Mouse (Mus musculus) heart, embryonic 13.5 days (tissue): ENCODE data around the gene Alox5ap. TPM values are rescaled to one million over a fixed set of nuclear protein-coding genes. Genes with fewer than 3 reads are reported as not detected.
A peak's percentile ranks its signal among the peaks of the same experiment; 100 is the strongest.

Source experiments
- ATAC-seq: fragments of 200-750 bp; cut with Nextera tagmentation; 2 replicates; pipeline ENCODE4 v1.8.0; 2017; ENCODE audit warnings: moderate TSS enrichment; ENCODE audit not compliant: insufficient number of reproducible peaks, low FRiP score, low TSS enrichment; ENCODE audit errors: extremely low read depth
- H3K27ac ChIP-seq: fragments of 300-500 bp; sonication (generic); replicated peaks from 2 replicates; pipeline ENCODE4 v1.5.1; 2015; ENCODE audit warnings: moderate library complexity, mild to moderate bottlenecking, inconsistent platforms
- H3K27me3 ChIP-seq: fragments of 300-500 bp; sonication (generic); replicated peaks from 2 replicates; pipeline ENCODE4 v1.6.1; 2015; ENCODE audit warnings: mild to moderate bottlenecking, inconsistent platforms
- H3K36me3 ChIP-seq: fragments of 300-500 bp; sonication (generic); 2 replicates; pipeline ENCODE4 v1.6.1; 2015; ENCODE audit warnings: mild to moderate bottlenecking, inconsistent platforms
- H3K4me1 ChIP-seq: fragments of 300-500 bp; sonication (generic); 2 replicates; pipeline ENCODE4 v1.6.1; 2015; ENCODE audit warnings: inconsistent platforms
- H3K4me2 ChIP-seq: fragments of 300-500 bp; sonication (generic); 2 replicates; pipeline ENCODE4 v1.6.1; 2015; ENCODE audit warnings: inconsistent platforms, mild to moderate bottlenecking, moderate library complexity
- H3K4me3 ChIP-seq: fragments of 300-500 bp; sonication (generic); 2 replicates; pipeline ENCODE4 v1.5.1; 2015; ENCODE audit warnings: moderate library complexity, mild to moderate bottlenecking, inconsistent platforms
- H3K9ac ChIP-seq: fragments of 300-500 bp; sonication (generic); 2 replicates; pipeline ENCODE4 v1.6.1; 2015; ENCODE audit warnings: inconsistent platforms, mild to moderate bottlenecking, moderate library complexity
- H3K9me3 ChIP-seq: fragments of 300-500 bp; sonication (generic); 2 replicates; pipeline ENCODE4 v1.6.1; 2016; ENCODE audit warnings: inconsistent platforms
- WGBS: fragments of 180-500 bp; shearing (Covaris S2); methylation state at CpG from one replicate; pipeline ENCODE4 v1.1.7; 2015; ENCODE audit warnings: mixed read lengths; 5-methylcytosine and 5-hydroxymethylcytosine counted together
- polyA plus RNA-seq: library from polyadenylated mRNA; unstranded; fragments of >200 nt; fragmentation: Nextera tagmentation; extraction: Ambion mirVana; gene quantifications from 2 replicates; pipeline ENCODE4 v1.2.1, GENCODE M21; 2015

Alox5ap gene
- polyA plus RNA-seq, 1 experiment from 2014 or later: 8.1 TPM

DNA sequence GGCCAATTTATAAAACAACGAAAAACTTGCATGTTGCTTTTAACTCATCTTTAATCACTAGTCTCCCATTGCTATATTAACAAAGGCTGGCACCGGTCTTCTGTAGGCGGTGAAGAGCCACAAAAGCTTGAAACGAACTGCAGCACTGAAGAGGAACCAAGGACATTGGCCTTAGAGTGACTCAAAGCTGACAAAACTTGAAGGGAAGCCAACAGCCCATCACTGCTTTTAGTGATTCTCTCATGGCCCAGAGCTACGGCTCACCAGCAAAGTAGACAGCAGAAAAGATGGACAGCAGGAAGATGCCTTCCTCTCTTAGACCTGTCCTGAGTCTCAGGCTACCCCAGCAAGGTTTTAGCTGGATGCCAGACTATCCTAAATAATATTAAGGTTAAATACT is 22.1 kb upstream of the Alox5ap start:
- Histone ChIP-seq H3K27me3 (no peaks in the 10 kb centered on the region), H3K9ac (no peak overlapping the region), H3K36me3 (no peaks in the 10 kb centered on the region), H3K4me3 (no peak overlapping the region), H3K4me1 (peaks cover 36% of the 10 kb centered on the region), H3K9me3 (peaks cover 5% of the 10 kb centered on the region; the same call in 1 of the 2 replicates), H3K27ac (no peak overlapping the region), H3K4me2 (no peak overlapping the region)
- WGBS: 85% methylated on average over 5 of the region's 5 CpGs
- no peak for ATAC-seq

GRCm38 (mm10) chr5:149243053-149243452 is 21.5 kb upstream of the Alox5ap start:
- no peak overlapping the region for H3K27ac ChIP-seq
- peaks cover 5% of the 10 kb centered on the region; the same call in 1 of the 2 replicates for H3K9me3 ChIP-seq
- H3K27me3 ChIP-seq: 0 out of 2 replicates have a peak, but pooled peaks cover 1% of the 10 kb centered on the region
- ATAC-seq: no peak
- no peak overlapping the region for H3K9ac ChIP-seq
- WGBS: 28% methylated on average over 5 of the region's 5 CpGs
- no peak overlapping the region for H3K4me3 ChIP-seq
- peaks cover 33% of the 10 kb centered on the region for H3K4me1 ChIP-seq
- H3K36me3 ChIP-seq: no peaks in the 10 kb centered on the region
- no peak overlapping the region for H3K4me2 ChIP-seq

- peak overlapping the region; percentile 53 for H3K27ac ChIP-seq
- 19% methylated on average over 9 of the region's 9 CpGs for WGBS
- peaks cover 5% of the 10 kb centered on the region; the same call in 1 of the 2 replicates for H3K9me3 ChIP-seq
- no peaks in the 10 kb centered on the region for H3K36me3 ChIP-seq
- H3K4me1 ChIP-seq: peaks cover 33% of the 10 kb centered on the region
- H3K9ac ChIP-seq: peak overlapping the region; percentile 81
- no peak for ATAC-seq
- H3K4me3 ChIP-seq: peak overlapping the region; percentile 52
- peak overlapping the region; percentile 84 for H3K4me2 ChIP-seq
- 0 out of 2 replicates have a peak, but pooled peaks cover 3% of the 10 kb centered on the region for H3K27me3 ChIP-seq
These were observed 19.1 kb upstream of the Alox5ap start for GRCm38 (mm10) chr5:149245391-149245964.

DNA sequence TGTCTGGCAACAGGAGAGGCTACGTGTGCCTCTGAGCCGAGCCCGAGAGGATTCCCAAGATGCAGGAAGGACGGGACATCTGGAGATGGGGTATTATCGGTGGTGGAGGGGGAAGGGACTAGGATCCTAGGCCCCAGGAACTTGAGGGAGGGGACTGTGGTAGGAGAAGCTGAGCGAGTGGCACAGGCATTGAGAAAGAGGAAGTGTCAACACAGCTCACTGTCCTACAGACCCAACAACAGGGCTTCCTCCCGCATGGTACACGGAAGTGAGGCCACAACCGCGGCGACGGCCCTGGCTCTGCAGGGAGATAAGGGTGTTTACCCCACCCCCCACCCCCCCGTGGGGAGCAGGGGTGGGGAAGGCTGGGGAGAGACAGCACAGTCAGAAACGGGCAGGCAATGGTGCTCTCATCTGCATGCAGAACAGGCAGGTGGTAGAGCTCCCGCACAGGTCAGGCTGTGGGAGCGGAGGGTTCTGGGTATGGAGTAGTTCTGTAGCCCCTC is 18.5 kb upstream of the Alox5ap start:
- WGBS: 8% methylated on average over 16 of the region's 16 CpGs
- peaks cover 3% of the 10 kb centered on the region; the same call in 1 of the 2 replicates for H3K9me3 ChIP-seq

DNA sequence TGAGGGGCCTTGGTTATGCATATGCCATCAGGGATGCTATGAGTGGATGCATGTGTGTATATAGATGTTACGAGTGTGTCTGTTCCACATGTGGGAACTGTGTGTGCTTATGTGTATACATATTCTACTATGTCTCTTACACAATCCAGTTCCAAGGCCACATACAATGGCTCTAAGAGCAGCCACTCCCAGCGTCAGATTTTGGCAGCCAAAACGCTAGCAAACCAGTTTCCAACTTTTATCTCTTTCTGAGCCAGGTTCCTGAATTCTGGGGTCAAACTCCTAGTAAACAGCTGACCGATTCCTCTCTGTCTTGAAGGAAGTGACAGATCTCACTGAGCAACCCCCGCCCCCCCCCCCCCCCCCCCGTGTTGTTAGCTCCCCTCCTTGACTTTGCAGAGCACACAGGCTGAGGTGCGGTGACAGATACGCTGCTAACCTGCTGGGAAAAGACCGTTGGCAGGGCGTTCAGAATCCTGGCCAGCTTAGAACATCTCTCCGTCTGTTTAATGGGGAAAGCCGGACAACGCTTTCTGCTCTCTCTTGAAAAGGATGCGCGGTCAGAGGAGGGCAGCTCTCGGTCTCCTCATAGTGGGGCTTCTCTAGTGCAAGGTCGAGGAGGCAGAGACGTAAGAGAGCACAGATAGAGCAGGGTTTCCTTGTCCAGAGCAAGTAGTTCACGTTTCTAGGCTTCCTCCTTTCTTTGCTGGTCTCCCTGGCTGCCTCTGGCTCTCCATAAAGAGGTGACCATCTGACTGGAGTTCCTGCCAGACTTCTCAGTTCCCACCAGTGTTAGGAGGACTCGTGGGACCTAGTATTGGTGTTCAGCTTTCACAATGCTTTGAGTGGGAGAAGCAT is 17.3 kb upstream of the Alox5ap start:
- WGBS: 21% methylated on average over 19 of the region's 20 CpGs
- peak overlapping the region; percentile 44; the same call in 1 of the 2 replicates for H3K9ac ChIP-seq
- H3K4me3 ChIP-seq: peak overlapping the region; percentile 11; the same call in 1 of the 2 replicates

More for the DNA sequence above, 18.5 kb upstream of the Alox5ap start:
- Histone ChIP-seq H3K4me1 (peaks cover 33% of the 10 kb centered on the region), H3K27me3 (0 out of 2 replicates have a peak, but pooled peaks cover 3% of the 10 kb centered on the region), H3K9ac (peak overlapping the region; percentile 81), H3K4me3 (peak overlapping the region; percentile 52), H3K27ac (peak overlapping the region; percentile 53), H3K4me2 (peak overlapping the region; percentile 84), H3K36me3 (no peaks in the 10 kb centered on the region)
- ATAC-seq: peak; percentile 76

GRCm38 (mm10) chr5:149252303-149252702 is 12.3 kb upstream of the Alox5ap start:
- 68% methylated on average over 3 of the region's 3 CpGs for WGBS
- H3K27ac ChIP-seq: no peak overlapping the region
- H3K9ac ChIP-seq: no peak overlapping the region
- no peaks in the 10 kb centered on the region for H3K36me3 ChIP-seq
- H3K9me3 ChIP-seq: no peaks in the 10 kb centered on the region
- no peak overlapping the region for H3K4me3 ChIP-seq
- H3K27me3 ChIP-seq: 0 out of 2 replicates have a peak, but pooled peaks cover 3% of the 10 kb centered on the region
- no peak for ATAC-seq
- no peak overlapping the region for H3K4me2 ChIP-seq
- peaks cover 4% of the 10 kb centered on the region; the same call in 1 of the 2 replicates for H3K4me1 ChIP-seq

More for the DNA sequence above, 17.3 kb upstream of the Alox5ap start:
- H3K27me3 ChIP-seq: 0 out of 2 replicates have a peak, but pooled peaks cover 3% of the 10 kb centered on the region
- H3K4me1 ChIP-seq: peaks cover 33% of the 10 kb centered on the region
- H3K36me3 ChIP-seq: no peaks in the 10 kb centered on the region
- peak overlapping the region; percentile 84 for H3K4me2 ChIP-seq
- H3K9me3 ChIP-seq: no peaks in the 10 kb centered on the region
- no peak for ATAC-seq
- peak overlapping the region; percentile 28; the same call in 1 of the 2 replicates for H3K27ac ChIP-seq

DNA sequence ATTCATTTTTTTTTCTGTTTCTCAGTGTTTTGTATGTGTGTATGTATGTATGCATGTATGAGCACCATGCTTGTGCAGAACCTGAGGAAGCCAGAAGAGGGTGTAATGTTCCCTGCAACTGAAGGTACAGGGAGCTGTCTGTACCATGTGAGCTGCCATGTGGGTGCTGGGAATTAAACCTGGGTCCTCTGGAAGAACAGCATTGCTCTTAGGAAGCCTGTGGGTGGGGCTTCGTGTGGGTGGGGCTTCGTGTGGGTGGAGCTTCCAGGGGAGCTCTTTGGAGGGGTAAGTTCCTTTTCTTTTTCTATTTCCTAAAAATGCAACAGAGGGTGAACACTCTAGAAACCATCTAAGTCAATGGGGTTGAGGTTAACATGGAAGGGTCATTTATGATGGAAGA is 11.1 kb upstream of the Alox5ap start:
- Histone ChIP-seq H3K4me2 (no peak overlapping the region), H3K4me1 (peaks cover 7% of the 10 kb centered on the region; the same call in 1 of the 2 replicates), H3K4me3 (no peak overlapping the region), H3K9me3 (no peaks in the 10 kb centered on the region), H3K27me3 (no peaks in the 10 kb centered on the region), H3K9ac (no peak overlapping the region), H3K36me3 (no peaks in the 10 kb centered on the region), H3K27ac (no peak overlapping the region)
- no peak for ATAC-seq
- WGBS: 60% methylated on average over 2 of the region's 2 CpGs

GRCm38 (mm10) chr5:149255522-149255921 is 9.0 kb upstream of the Alox5ap start:
- Histone ChIP-seq H3K36me3 (no peaks in the 10 kb centered on the region), H3K9me3 (no peaks in the 10 kb centered on the region), H3K9ac (no peak overlapping the region), H3K4me2 (no peak overlapping the region), H3K27ac (no peak overlapping the region), H3K4me3 (no peak overlapping the region), H3K27me3 (no peaks in the 10 kb centered on the region), H3K4me1 (peaks cover 14% of the 10 kb centered on the region; the same call in 1 of the 2 replicates)
- ATAC-seq: no peak
- WGBS: 84% methylated on average over 2 of the region's 2 CpGs

DNA sequence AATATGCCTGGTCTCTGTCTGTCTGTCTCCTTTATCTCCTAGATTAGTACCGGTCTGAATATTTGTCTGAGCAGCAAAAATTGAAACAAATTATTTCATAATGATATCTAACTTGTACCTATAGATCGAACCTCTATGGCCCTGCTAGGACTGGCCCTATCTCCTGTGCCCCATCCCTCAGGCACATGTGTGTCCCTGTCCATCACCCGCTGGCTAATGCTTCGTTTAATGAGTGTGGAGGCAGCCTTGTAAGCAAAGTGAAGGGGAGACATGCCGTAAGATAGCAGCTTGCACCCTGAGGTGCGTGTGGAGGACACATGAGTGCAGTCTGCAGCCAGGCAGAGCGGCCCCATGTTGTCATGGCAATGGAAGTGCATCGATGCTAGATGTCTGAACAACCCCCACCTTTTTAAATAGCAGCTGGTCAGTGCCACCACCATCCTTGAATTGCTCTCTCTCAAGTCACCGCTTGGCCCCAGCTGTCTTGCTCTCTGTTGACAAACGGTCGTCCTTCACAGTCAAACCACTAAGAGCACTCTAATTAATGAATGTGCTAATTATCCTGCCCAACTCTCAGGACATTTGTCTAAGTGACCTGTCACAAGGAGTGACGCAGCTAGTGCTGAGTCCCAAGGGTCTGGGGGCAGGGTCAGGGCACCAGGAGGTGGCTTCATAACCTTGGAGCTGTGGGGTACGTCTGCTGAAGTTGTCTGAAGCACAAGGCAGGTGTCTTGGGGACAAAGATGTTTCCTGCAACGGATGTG is 6.9 kb upstream of the Alox5ap start:
- Histone ChIP-seq H3K4me2 (no peak overlapping the region), H3K36me3 (no peaks in the 10 kb centered on the region), H3K4me1 (peaks cover 14% of the 10 kb centered on the region; the same call in 1 of the 2 replicates), H3K27ac (no peak overlapping the region), H3K4me3 (no peak overlapping the region), H3K9me3 (no peaks in the 10 kb centered on the region), H3K9ac (no peak overlapping the region), H3K27me3 (no peaks in the 10 kb centered on the region)
- ATAC-seq: no peak
- 48% methylated on average over 14 of the region's 14 CpGs for WGBS

DNA sequence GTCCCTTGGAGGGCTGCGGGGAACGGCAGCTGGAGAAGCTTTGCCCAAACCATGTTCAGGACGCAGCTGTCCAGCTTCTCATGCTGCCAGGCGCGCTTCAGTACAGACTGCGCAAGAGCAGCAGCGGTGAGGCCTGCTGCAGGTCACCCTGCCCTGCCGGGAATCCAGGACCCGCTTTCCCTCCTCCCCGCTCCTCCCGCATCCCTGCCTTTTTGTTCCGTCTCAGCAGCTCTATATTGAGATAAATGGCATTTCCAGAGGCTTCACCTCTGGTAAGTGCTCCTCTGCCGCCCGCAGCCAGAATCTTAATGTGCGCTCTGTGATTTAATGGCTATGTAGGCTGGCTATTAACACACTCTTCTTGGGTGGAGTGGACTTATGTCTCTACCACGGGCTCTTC is 5.5 kb upstream of the Alox5ap start:
- Histone ChIP-seq H3K4me3 (no peak overlapping the region), H3K27ac (no peak overlapping the region), H3K27me3 (no peaks in the 10 kb centered on the region), H3K9ac (no peak overlapping the region), H3K4me2 (peak overlapping the region; percentile 30), H3K36me3 (no peaks in the 10 kb centered on the region), H3K9me3 (no peaks in the 10 kb centered on the region), H3K4me1 (peaks cover 14% of the 10 kb centered on the region; the same call in 1 of the 2 replicates)
- 43% methylated on average over 16 of the region's 16 CpGs for WGBS
- no peak for ATAC-seq
